Comparison of ENCODE assay signal across 9 mouse cellular contexts in genomic region chr10:86300293-86301116, GRCm38 (mm10). TPM values are rescaled to one million over a fixed set of nuclear protein-coding genes. Genes with fewer than 3 reads are reported as not detected.
DNase-seq lines count a peak whose midpoint lies in the region; ATAC-seq and TF ChIP-seq lines count a peak whose summit lies in the region.
"Had no signal": no experiment of that assay in that cellular context is flagged by ENCODE, and none has a peak within 500 bp of the region (broad histone marks: within the 10 kb centered on the region; RNA-seq: fewer than 3 reads in every experiment).

Gene Timp3 (plus strand): TSS chr10:86300372.

- ATAC-seq in embryonic facial prominence, embryonic 14.5 days (ENCODE audit: low read depth): peak; percentile 86
- peak; percentile 77 for ATAC-seq in limb, embryonic 12.5 days (ENCODE audit: insufficient number of reproducible peaks, insufficient read depth, low FRiP score, low TSS enrichment, low read depth)
- ATAC-seq in midbrain, embryonic 14.5 days (ENCODE audit: low FRiP score, low TSS enrichment): peak; percentile 76

- peak; percentile 99 for TF ChIP-seq POLR2A in kidney, adult 2 months (IDR thresholded peaks at IDR 0.05; ENCODE audit: low read depth, low read length)
- TF ChIP-seq POLR2A in testis, adult 2 months (IDR thresholded peaks at IDR 0.05; ENCODE audit: control insufficient read depth, low read depth, low read length): peak; percentile 57; the same call in 1 of the 2 replicates

- peaks cover 16% of the 10 kb centered on the region for H3K4me1 ChIP-seq in embryonic facial prominence, embryonic 14.5 days (ENCODE audit: control insufficient read depth, insufficient read depth, low read length)
- H3K4me1 ChIP-seq in kidney, adult 2 months (ENCODE audit: control insufficient read depth, insufficient read depth, low read length): peaks cover 27% of the 10 kb centered on the region
- peaks cover 51% of the 10 kb centered on the region for H3K4me1 ChIP-seq in limb, embryonic 12.5 days (replicated peaks)
- peaks cover 15% of the 10 kb centered on the region for H3K4me1 ChIP-seq in midbrain, embryonic 14.5 days (ENCODE audit: control insufficient read depth, insufficient read depth, low read length)
- peaks cover 19% of the 10 kb centered on the region for H3K4me1 ChIP-seq in testis, adult 2 months (ENCODE audit: control insufficient read depth, insufficient read depth, low read length)

- peak within 1 kb of the TSS; percentile 62 for H3K4me3 ChIP-seq in embryonic facial prominence, embryonic 14.5 days (ENCODE audit: low read depth, low read length)
- H3K4me3 ChIP-seq in kidney, adult 2 months (ENCODE audit: insufficient read depth, low read depth, low read length): peak within 1 kb of the TSS; percentile 95
- H3K4me3 ChIP-seq in limb, embryonic 12.5 days (replicated peaks): peak within 1 kb of the TSS; percentile 66
- H3K4me3 ChIP-seq in midbrain, embryonic 14.5 days (replicated peaks; ENCODE audit: low read depth, low read length): peak within 1 kb of the TSS; percentile 49
- H3K4me3 ChIP-seq in testis, adult 2 months (ENCODE audit: control insufficient read depth, low read depth, low read length): peak within 1 kb of the TSS; percentile 83

- peak within 1 kb of the TSS; percentile 66 for H3K27ac ChIP-seq in embryonic facial prominence, embryonic 14.5 days (replicated peaks; ENCODE audit: low read depth, low read length)
- peak within 1 kb of the TSS; percentile 98 for H3K27ac ChIP-seq in kidney, adult 2 months (ENCODE audit: insufficient read depth, low read depth, low read length)
- H3K27ac ChIP-seq in limb, embryonic 12.5 days: peak within 1 kb of the TSS; percentile 82
- no peak within 1 kb of the TSS for H3K27ac ChIP-seq in midbrain, embryonic 14.5 days (replicated peaks; ENCODE audit: low read depth, low read length)
- peak within 1 kb of the TSS; percentile 80 for H3K27ac ChIP-seq in testis, adult 2 months (ENCODE audit: control insufficient read depth, insufficient read depth, low read depth, low read length)

- no peaks in the 10 kb centered on the region for H3K27me3 ChIP-seq in embryonic facial prominence, embryonic 14.5 days (replicated peaks; ENCODE audit: control insufficient read depth, insufficient read depth, low read length)
- H3K27me3 ChIP-seq in kidney, adult 2 months (replicated peaks; ENCODE audit: control insufficient read depth, insufficient read depth, low read length): no peaks in the 10 kb centered on the region
- H3K27me3 ChIP-seq in limb, embryonic 12.5 days: no peaks in the 10 kb centered on the region; the same call in 1 of the 2 replicates
- peaks cover 14% of the 10 kb centered on the region; the same call in 1 of the 2 replicates for H3K27me3 ChIP-seq in midbrain, embryonic 14.5 days (ENCODE audit: control insufficient read depth, insufficient read depth, low read length)
- H3K27me3 ChIP-seq in testis, adult 2 months (ENCODE audit: control insufficient read depth, insufficient read depth, low read length): no peaks in the 10 kb centered on the region
- H3K27me3 ChIP-seq: CH12.LX had no signal

- TF ChIP-seq CTCF in kidney, adult 2 months (conservative IDR thresholded peaks at IDR 0.05; ENCODE audit: insufficient read depth, insufficient read length, low read depth, low read length): no peak
- no peak for TF ChIP-seq CTCF in testis, adult 2 months (IDR thresholded peaks at IDR 0.05; ENCODE audit: control insufficient read depth, insufficient read depth, insufficient replicate concordance, low read depth, low read length)

- H3K9me3 ChIP-seq in embryonic facial prominence, embryonic 14.5 days (ENCODE audit: control insufficient read depth, low read length): no peaks in the 10 kb centered on the region
- no peaks in the 10 kb centered on the region for H3K9me3 ChIP-seq in limb, embryonic 12.5 days
- no peaks in the 10 kb centered on the region for H3K9me3 ChIP-seq in midbrain, embryonic 14.5 days (ENCODE audit: control insufficient read depth, low read length)

- no peaks in the 10 kb centered on the region; the same call in 1 of the 2 replicates for H3K36me3 ChIP-seq in embryonic facial prominence, embryonic 14.5 days (ENCODE audit: control insufficient read depth, insufficient read depth, low read length)
- peaks cover 9% of the 10 kb centered on the region for H3K36me3 ChIP-seq in kidney, adult 2 months (ENCODE audit: control insufficient read depth, insufficient read depth, low read length)
- H3K36me3 ChIP-seq in limb, embryonic 12.5 days: no peaks in the 10 kb centered on the region; the same call in 1 of the 2 replicates
- no peaks in the 10 kb centered on the region for H3K36me3 ChIP-seq in midbrain, embryonic 14.5 days (ENCODE audit: control insufficient read depth, insufficient read depth, low read length)
- H3K36me3 ChIP-seq in testis, adult 2 months (ENCODE audit: control insufficient read depth, insufficient read depth, low read length): no peaks in the 10 kb centered on the region

- DNase-seq in layer of hippocampus, adult 11-12 months (ENCODE audit: low spot score): peak; percentile 53
- DNase-seq in layer of hippocampus, adult 9-10 months (ENCODE audit: low spot score): no peak
- DNase-seq in embryonic facial prominence, embryonic 14.5 days (ENCODE audit: low spot score): peak; percentile 88
- DNase-seq in heart, adult 8-10 months (ENCODE audit: low spot score): peak; percentile 87
- peak; percentile 96 for DNase-seq in kidney, adult 2 months
- peak; percentile 78 for DNase-seq in midbrain, embryonic 14.5 days

- H3K4me2 ChIP-seq in embryonic facial prominence, embryonic 14.5 days (ENCODE audit: low read depth, low read length): peak within 1 kb of the TSS; percentile 81
- H3K4me2 ChIP-seq in limb, embryonic 12.5 days: peak within 1 kb of the TSS; percentile 85
- peak within 1 kb of the TSS; percentile 97 for H3K4me2 ChIP-seq in midbrain, embryonic 14.5 days (ENCODE audit: low read length)

- H3K9ac ChIP-seq in embryonic facial prominence, embryonic 14.5 days (ENCODE audit: low read depth, low read length): peak within 1 kb of the TSS; percentile 81
- peak within 1 kb of the TSS; percentile 84 for H3K9ac ChIP-seq in limb, embryonic 12.5 days (replicated peaks)
- H3K9ac ChIP-seq in midbrain, embryonic 14.5 days (replicated peaks; ENCODE audit: low read length): peak within 1 kb of the TSS; percentile 63

- under 1% methylated on average over 41 of the region's 65 CpGs for WGBS in embryonic facial prominence, embryonic 14.5 days
- under 1% methylated on average over 65 of the region's 65 CpGs for WGBS in kidney, adult 2 months
- WGBS in limb, embryonic 12.5 days: 1% methylated on average over 65 of the region's 65 CpGs
- WGBS in midbrain, embryonic 14.5 days: 1% methylated on average over 65 of the region's 65 CpGs

RNA-seq across cellular contexts. Expression of gene Timp3, which starts in this region (rescaled TPM):
- polyA plus RNA-seq in embryonic facial prominence, embryonic 14.5 days (2014; fragmentation: Nextera tagmentation; extraction: Ambion mirVana): 77.5 and 86.6 TPM in 2 replicates
- total RNA-seq in heart, adult 8-10 months (2022): 100 to 1,000 TPM; 157 to 180 (median 176) TPM
- 609 and 859 TPM in 2 replicates for polyA plus RNA-seq in kidney, adult 2 months (2012; rRNA removed)
- polyA plus RNA-seq in limb, embryonic 12.5 days (2016; fragmentation: Nextera tagmentation; extraction: Ambion mirVana): 66.3 and 69.4 TPM in 2 replicates
- polyA plus RNA-seq in midbrain, embryonic 14.5 days (2014; fragmentation: Nextera tagmentation; extraction: Ambion mirVana): 13.2 and 23.5 TPM in 2 replicates
- 9.1 and 12.0 TPM in 2 replicates for polyA plus RNA-seq in testis, adult 2 months (2012; rRNA removed)
